Mouse (Mus musculus) inflammation-experienced regulatory T-cells, adult 16 weeks (primary cell): ENCODE measurements around the gene Zfp58. TPM values are rescaled to one million over a fixed set of nuclear protein-coding genes. Genes with fewer than 3 reads are reported as not detected.

Source experiments
- polyA plus RNA-seq: library from polyadenylated mRNA; unstranded; fragments of 100-300 nt; shearing (Covaris generic); gene quantifications from one replicate; pipeline ENCODE4 v1.2.1, GENCODE M21; 2017

Gene Zfp58
- 19.7 TPM for polyA plus RNA-seq

DNA sequence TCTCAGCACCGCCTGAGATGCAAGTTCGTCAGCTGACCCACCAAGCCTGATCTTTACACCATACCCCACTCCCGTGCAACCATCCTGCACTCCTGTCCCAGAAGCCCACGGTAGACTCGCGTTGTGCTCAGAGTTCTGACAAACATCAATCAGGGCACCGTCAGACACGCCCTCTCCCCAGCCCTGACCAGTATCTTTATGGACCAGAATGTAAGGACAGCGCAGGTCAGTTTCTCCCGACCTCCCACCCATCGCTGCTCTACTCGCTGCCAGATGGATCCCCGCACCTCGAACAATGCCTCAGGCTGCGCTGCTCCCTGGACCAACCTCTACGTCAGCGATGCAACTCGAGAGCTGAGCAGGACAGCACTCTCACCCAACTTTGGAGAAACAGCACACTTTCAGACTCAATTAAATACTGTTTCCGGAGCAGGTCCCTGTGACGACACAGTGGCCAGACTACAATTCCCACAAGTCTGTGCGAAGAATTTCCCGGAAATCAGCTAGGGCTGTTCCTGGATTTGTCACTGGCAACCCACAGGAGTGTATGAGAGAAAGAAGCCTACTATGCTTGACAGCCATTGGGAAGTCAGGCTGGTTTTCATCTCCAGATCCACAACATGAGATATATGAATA, at the start of gene Zfp58:
TSS of gene Zfp58 (minus strand) at position 472 of the 636 bp plus-strand sequence.

DNA sequence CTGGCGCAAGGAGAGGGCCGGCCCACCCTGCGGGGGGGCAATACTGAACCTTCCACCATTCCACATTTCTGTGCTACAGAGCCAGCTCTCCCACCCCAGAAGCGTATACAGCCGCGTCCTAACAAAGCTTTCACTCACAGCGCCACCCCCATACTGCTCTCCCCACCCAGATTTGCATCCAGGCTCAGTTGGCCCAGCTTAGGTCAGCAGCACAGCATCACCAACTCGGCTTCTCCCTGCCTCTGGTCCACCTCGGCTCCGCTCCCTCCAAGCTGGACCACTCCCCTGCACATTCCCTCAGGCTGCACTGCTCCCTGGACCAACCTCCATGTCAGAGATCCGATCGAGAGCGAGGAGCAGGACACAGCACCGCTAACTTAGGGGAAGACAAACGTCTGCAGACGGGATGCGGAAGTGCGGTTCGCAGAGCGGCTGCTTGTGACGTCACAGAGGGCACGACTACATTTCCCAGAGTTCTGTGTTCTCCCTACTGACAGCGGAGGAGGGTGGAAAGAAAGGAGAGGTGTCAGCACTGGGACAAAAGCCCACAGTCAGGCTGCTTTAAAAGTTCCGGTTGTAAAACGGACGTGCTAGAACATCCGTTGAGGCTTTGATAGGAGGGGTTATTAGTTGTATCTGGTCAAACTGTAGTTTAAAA, 25.5 kb upstream of the Zfp58 start, which contains the start of the genes Gm26965 and Zfp87:
TSS of gene Gm26965 (minus strand) at position 399 of the 658 bp plus-strand sequence.
TSS of gene Zfp87 (minus strand) at position 425 of the 658 bp plus-strand sequence.

DNA sequence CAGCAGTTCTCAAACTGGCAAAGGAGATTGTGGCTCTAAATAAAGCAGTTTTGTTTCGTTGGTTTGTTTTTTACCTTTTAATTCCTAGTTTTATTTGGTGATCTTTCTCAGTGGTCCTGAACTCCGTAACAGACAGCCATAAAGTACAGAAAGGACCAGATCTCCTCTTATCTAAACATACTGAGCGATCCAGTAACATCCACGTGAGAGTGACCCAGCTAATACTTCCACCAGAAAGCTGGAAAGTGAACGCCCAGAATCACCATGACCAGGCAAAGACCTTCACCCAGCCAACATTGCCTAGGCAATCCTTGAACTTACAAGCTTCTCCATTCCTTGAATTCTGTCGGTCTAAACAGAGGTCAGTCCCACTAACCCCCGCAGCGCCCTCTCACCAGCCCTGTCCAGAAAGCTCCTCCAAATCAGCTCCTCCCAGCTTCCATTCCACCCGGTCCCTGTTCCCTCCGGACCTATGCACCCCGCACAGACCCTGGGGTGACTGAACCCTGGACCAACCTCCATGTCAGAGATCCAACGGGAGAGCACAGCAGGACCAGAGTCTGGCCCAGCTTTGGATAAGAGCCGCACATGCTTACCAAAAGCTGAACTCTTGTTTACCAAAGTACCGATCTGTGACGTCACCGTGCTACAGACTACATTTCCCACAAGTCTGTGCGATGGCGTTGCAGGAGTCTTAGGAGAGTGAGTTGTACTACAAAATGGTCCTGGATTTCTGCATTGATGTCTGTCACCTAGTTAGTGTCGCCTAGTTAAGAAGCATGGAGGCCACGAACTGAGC, 16.5 kb downstream of the Zfp58 start, which contains the start of gene Zfp874b:
TSS of gene Zfp874b (minus strand) at position 634 of the 799 bp plus-strand sequence.

DNA sequence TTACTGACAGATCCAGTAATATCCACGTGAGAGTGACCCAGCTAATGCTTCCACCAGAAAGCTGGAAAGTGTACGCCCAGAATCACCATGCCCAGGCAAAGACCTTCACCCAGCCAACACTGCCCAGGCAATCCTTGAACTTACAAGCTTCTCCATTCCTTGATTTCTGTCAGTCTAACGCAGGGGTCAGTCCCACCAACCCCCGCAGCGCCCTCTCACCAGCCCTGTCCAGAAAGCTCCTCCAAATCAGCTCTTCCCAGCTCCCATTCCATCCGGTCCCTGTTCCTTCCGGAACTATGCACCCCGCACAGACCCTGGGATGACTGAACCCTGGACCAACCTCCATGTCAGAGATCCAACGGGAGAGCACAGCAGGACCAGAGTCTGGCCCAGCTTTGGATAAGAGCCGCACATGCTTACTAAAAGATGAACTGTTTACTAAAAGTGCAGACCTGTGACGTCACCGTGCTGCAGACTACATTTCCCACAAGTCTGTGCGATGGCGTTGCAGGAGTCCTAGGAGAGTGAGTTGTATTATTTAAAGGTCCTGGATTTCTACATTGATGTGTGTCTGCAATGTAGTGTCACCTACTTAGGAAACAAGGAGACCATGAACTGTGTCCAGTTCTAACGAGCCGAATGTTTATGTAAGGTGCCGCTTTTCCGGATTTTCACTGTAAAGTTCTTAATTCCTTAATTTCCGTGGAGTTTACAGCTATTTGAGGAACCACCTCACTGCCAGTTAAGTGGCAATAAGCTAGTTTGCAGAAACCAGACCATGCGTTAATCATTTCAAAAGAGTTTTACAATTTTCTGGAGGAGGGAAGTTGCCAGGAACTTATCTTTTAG, 49.0 kb downstream of the Zfp58 start, which contains the start of gene Zfp874a:
TSS of gene Zfp874a (minus strand) at position 453 of the 849 bp plus-strand sequence.

Other genes starting within 250 kb of the Zfp58 start
- 3.5 TPM for gene Zfp458, start 222.1 kb downstream of the Zfp58 start, polyA plus RNA-seq
- 0.38 TPM for gene Zfp457, start 194.1 kb downstream of the Zfp58 start, polyA plus RNA-seq
- gene Zfp595, start 168.0 kb downstream of the Zfp58 start, polyA plus RNA-seq = 7.6 TPM
- 4.0 TPM for gene Gm28044, start 140.0 kb downstream of the Zfp58 start, polyA plus RNA-seq
- 2.8 TPM for gene Zfp953, start 139.9 kb downstream of the Zfp58 start, polyA plus RNA-seq
- gene Gm28041, start 124.8 kb downstream of the Zfp58 start, polyA plus RNA-seq = not detected
- 9.1 TPM for gene Zfp456, start 124.7 kb downstream of the Zfp58 start, polyA plus RNA-seq
- 26.4 TPM for gene Zfp429, start 100.7 kb downstream of the Zfp58 start, polyA plus RNA-seq
- gene Zfp459, start 79.1 kb downstream of the Zfp58 start, polyA plus RNA-seq = 6.4 TPM
- gene Zfp874a, start 48.9 kb downstream of the Zfp58 start, polyA plus RNA-seq = 21.9 TPM
- gene Zfp874b, start 16.3 kb downstream of the Zfp58 start, polyA plus RNA-seq = 13.6 TPM
- gene Gm26965, start 25.6 kb upstream of the Zfp58 start, polyA plus RNA-seq = not detected
- 54.5 TPM for gene Zfp87, start 25.6 kb upstream of the Zfp58 start, polyA plus RNA-seq
- 22.5 TPM for gene Zfp748, start 53.3 kb upstream of the Zfp58 start, polyA plus RNA-seq
- 8.4 TPM for gene Zfp729b, start 109.2 kb upstream of the Zfp58 start, polyA plus RNA-seq
- 5.3 TPM for gene Gm49345, start 137.2 kb upstream of the Zfp58 start, polyA plus RNA-seq
- gene Zfp729a, start 137.2 kb upstream of the Zfp58 start, polyA plus RNA-seq = 11.5 TPM
- gene Zfp738, start 186.5 kb upstream of the Zfp58 start, polyA plus RNA-seq = 24.9 TPM
- gene Zfp65, start 228.6 kb upstream of the Zfp58 start, polyA plus RNA-seq = 11.0 TPM